Mouse (Mus musculus) kidney, embryonic 14.5 days (tissue): ENCODE measurements around the gene Sgk1. TPM values are rescaled to one million over a fixed set of nuclear protein-coding genes. Genes with fewer than 3 reads are reported as not detected.
"Not testable (repeated sequence)": the region's sequence is repeated elsewhere in the genome, so short reads cannot be mapped to it uniquely, and the experiment has no call there.

Experiments used
- ATAC-seq: fragments of 200-750 bp; cut with Nextera tagmentation; 2 replicates; pipeline ENCODE4 v1.8.0; 2017; ENCODE audit warnings: moderate number of reproducible peaks, mild to moderate bottlenecking, moderate TSS enrichment, moderate library complexity; ENCODE audit not compliant: low FRiP score, low TSS enrichment
- H3K27ac ChIP-seq: fragments of 300-500 bp; sonication (generic); 2 replicates; pipeline ENCODE4 v1.5.1; 2014; ENCODE audit warnings: low read depth, mild to moderate bottlenecking, low read length, moderate library complexity, mixed read lengths
- H3K27me3 ChIP-seq: fragments of 300-500 bp; sonication (generic); 2 replicates; pipeline ENCODE4 v1.6.1; 2014; ENCODE audit warnings: mild to moderate bottlenecking, low read length; ENCODE audit not compliant: control insufficient read depth, insufficient read depth
- H3K36me3 ChIP-seq: fragments of 300-500 bp; sonication (generic); 2 replicates; pipeline ENCODE4 v1.6.1; 2014; ENCODE audit warnings: low read length, mixed read lengths; ENCODE audit not compliant: control insufficient read depth, insufficient read depth
- H3K4me1 ChIP-seq: fragments of 300-500 bp; sonication (generic); 2 replicates; pipeline ENCODE4 v1.6.1; 2014; ENCODE audit warnings: low read length, mixed read lengths; ENCODE audit not compliant: control insufficient read depth, insufficient read depth
- H3K4me2 ChIP-seq: fragments of 300-500 bp; sonication (generic); replicated peaks from 2 replicates; pipeline ENCODE4 v1.6.1; 2014; ENCODE audit warnings: low read depth, mild to moderate bottlenecking, low read length
- H3K4me3 ChIP-seq: fragments of 300-500 bp; sonication (generic); 2 replicates; pipeline ENCODE4 v1.5.1; 2014; ENCODE audit warnings: mild to moderate bottlenecking, low read length
- H3K9ac ChIP-seq: fragments of 300-500 bp; sonication (generic); 2 replicates; pipeline ENCODE4 v1.6.1; 2014; ENCODE audit warnings: low read depth, mild to moderate bottlenecking, low read length, moderate library complexity
- H3K9me3 ChIP-seq: fragments of 300-500 bp; sonication (generic); 2 replicates; pipeline ENCODE4 v1.6.1; 2016; ENCODE audit warnings: low read length; ENCODE audit not compliant: control insufficient read depth
- WGBS: fragments of 180-500 bp; shearing (Covaris S2); extraction: QIAGEN DNeasy Blood & Tissue Kit; methylation state at CpG from one replicate; pipeline ENCODE4 v1.1.7; 2014; 5-methylcytosine and 5-hydroxymethylcytosine counted together
- polyA plus RNA-seq: library from polyadenylated mRNA; unstranded; fragments of >200 nt; fragmentation: Nextera tagmentation; extraction: Ambion mirVana; gene quantifications from 2 replicates; pipeline ENCODE4 v1.2.1, GENCODE M21; 2014

The Sgk1 gene
- polyA plus RNA-seq, 1 experiment from 2014 or later, result 52.1 TPM

DNA sequence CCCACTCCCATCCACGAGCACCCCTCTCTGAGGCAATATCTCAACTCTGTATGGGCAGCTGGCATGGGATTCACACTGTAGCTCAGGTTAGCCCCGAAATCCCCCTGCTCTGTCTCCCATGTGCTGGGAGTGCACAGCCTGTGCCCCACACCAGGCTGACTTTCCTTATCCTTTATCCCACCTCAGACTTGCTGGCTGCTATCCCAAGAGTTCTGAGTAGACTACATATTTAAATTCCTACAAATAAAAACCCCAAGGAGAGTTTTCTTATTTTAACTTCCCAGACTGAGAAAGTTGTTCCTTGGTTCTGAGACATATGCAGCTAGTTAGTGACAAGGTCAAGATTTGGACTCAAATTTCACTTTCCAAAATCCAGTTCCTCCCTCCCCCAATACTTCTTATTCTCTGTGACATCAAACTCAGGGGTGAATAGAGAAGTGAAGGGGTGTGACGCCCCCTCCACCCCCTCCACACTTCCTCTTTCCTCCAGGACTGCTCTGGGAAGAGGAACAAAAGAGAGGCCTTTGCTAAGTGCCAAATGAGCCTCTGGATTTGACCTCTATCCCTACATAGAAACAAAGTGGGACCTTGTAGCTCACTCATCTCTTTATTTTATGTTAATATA lies 7.3 kb downstream of the Sgk1 start:
- ATAC-seq, result no peak
- Histone ChIP-seq H3K4me3 (no peak overlapping the region), H3K4me2 (no peak overlapping the region), H3K36me3 (no peaks in the 10 kb centered on the region), H3K27ac (no peak overlapping the region), H3K27me3 (no peaks in the 10 kb centered on the region), H3K4me1 (no peaks in the 10 kb centered on the region), H3K9ac (no peak overlapping the region), H3K9me3 (no peaks in the 10 kb centered on the region)
- 65% methylated on average over 3 of the region's 3 CpGs for WGBS

DNA sequence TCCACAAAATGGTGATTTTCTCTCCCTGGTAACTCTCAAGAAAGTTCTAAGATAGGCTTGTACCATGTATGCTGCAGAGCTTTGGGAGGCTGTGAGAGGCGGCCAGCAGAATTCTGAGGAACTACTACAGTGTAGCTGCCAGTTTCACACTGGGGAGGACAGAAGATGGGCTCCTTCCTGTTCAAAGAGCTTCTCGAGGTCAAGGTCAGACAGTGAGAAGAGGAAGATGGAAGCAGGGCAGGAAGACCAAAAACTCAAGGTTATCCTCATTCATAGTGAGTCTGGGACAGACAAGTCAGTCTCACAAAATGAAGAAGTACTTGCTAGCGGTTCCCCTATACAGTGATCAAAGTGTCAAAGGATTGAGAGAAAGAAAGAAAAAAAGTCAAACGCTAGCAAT lies 8.3 kb downstream of the Sgk1 start:
- Histone ChIP-seq H3K4me2 (no peak overlapping the region), H3K4me1 (no peaks in the 10 kb centered on the region), H3K4me3 (no peak overlapping the region), H3K36me3 (no peaks in the 10 kb centered on the region), H3K9ac (no peak overlapping the region), H3K9me3 (no peaks in the 10 kb centered on the region), H3K27me3 (no peaks in the 10 kb centered on the region), H3K27ac (no peak overlapping the region)
- ATAC-seq, result no peak
- 86% methylated on average over 4 of the region's 4 CpGs for WGBS

DNA sequence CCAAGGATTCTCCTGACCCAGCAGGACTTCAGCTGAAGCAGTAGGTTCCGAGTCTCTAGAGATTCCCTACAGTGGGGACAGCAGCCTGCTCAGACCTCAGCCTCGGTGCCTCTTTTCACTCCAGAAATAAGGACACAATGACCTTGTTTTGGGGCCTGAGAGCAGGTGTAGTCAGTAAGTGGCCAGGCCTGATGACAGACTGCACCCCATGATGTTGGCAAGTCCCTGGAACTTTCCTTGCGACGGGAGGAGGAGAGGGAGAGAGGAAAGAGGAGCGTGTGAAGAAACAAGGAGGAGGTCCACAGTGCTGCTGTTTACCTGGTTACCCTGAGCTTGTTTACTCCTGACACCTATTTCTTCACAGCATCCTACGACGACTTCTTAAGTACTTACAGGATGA lies 9.5 kb downstream of the Sgk1 start:
- Histone ChIP-seq H3K4me1 (no peaks in the 10 kb centered on the region), H3K36me3 (no peaks in the 10 kb centered on the region), H3K9me3 (no peaks in the 10 kb centered on the region), H3K4me3 (no peak overlapping the region), H3K27me3 (no peaks in the 10 kb centered on the region), H3K27ac (no peak overlapping the region), H3K4me2 (no peak overlapping the region), H3K9ac (no peak overlapping the region)
- WGBS, result 64% methylated on average over 7 of the region's 7 CpGs
- no peak for ATAC-seq

DNA sequence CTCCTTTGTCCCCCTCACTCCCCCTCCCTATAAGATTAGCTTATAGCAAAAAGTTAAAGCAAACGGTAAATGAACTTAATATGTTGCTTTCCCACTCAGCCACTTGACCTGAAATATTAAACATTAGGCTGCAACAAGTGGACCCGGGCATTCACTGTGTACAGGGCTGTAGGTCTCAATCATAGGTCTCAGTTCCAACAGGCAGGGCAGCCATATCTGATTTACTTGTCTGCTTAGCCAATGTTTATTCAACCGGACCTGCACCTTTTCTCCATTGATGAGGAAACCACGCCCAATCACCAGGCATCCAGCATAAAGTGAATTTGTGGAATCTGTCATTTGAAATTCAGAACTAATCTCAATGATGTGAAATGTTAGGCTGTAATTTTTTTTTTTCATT lies 10.1 kb downstream of the Sgk1 start:
- WGBS, result 78% methylated on average over 4 of the region's 4 CpGs
- Histone ChIP-seq H3K4me2 (no peak overlapping the region), H3K4me1 (no peaks in the 10 kb centered on the region), H3K27ac (no peak overlapping the region), H3K4me3 (no peak overlapping the region), H3K9me3 (no peaks in the 10 kb centered on the region), H3K27me3 (no peaks in the 10 kb centered on the region), H3K9ac (no peak overlapping the region), H3K36me3 (no peaks in the 10 kb centered on the region)
- ATAC-seq, result no peak

DNA sequence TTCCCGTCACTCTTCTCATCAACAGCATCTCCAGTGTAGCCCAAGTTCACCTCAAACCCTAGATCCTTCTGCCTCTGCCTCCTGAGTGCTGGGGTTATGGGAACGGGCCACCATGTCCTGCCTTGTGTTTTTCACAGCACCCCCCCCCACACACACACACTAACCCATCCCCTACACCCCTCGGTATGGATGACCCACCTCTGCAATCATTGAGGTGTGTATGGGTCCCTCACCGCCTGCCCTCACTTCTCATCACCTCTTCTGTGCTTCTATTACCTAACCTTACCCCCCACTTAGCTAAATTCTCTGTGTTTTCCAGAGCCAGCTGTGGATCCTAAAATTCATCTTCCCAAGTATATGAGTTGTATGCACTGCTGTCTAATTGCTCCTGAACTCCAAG lies 16.4 kb downstream of the Sgk1 start:
- H3K9ac ChIP-seq, result no peak overlapping the region
- no peaks in the 10 kb centered on the region for H3K27me3 ChIP-seq
- 89% methylated on average over 4 of the region's 4 CpGs for WGBS
- no peak overlapping the region for H3K27ac ChIP-seq
- no peaks in the 10 kb centered on the region for H3K36me3 ChIP-seq
- H3K4me3 ChIP-seq, result no peak overlapping the region
- no peak overlapping the region for H3K4me2 ChIP-seq
- no peak for ATAC-seq
- H3K4me1 ChIP-seq, result no peaks in the 10 kb centered on the region
- no peaks in the 10 kb centered on the region for H3K9me3 ChIP-seq

DNA sequence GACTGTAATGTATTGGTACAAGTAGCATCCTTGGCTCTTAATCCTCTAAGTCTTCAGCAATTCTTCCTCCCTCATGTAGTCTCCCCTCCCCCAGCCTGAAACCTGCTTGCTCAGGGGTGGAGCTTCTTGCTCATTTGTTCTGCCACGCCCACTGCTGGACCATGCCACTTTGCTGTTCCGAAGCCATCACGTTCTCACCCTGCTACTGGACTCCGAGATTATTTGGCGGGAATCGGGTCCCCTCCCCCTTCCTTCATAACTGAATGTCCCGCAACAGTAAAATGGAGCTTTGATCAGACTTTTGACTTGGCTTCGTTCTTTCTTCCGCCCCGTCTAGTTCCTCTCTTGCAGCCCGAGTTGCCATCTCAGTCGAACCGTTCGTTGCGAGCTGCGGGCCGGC lies 16.9 kb downstream of the Sgk1 start:
- not testable (repeated sequence) for H3K4me2 ChIP-seq, H3K27ac ChIP-seq, ATAC-seq, H3K9me3 ChIP-seq, H3K9ac ChIP-seq, H3K4me1 ChIP-seq, H3K27me3 ChIP-seq, H3K36me3 ChIP-seq, H3K4me3 ChIP-seq
- 90% methylated on average over 17 of the region's 17 CpGs for WGBS

DNA sequence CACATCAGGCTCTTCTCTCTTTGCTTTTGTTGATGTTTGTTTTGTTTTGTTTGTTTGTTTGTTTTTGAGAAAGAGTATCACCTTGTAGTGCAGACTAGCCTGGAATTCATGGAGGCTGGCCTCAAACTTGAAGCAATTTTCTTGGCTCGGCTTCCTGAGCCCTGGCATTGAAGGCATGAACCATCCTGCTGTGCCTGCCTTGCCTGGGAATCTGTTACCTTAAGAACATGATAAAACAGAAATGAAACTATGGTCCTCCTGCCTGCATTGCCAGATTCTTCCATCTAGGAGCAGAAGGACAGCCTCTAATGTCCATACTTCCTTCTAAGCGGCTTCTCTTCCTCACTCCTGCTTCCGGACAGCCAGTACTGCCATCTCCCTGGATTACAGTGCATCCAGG lies 17.4 kb downstream of the Sgk1 start:
- no peaks in the 10 kb centered on the region for H3K4me1 ChIP-seq
- no peak overlapping the region for H3K4me3 ChIP-seq
- no peak overlapping the region for H3K9ac ChIP-seq
- WGBS, result 91% methylated on average over 3 of the region's 3 CpGs
- ATAC-seq, result no peak
- H3K4me2 ChIP-seq, result no peak overlapping the region
- H3K9me3 ChIP-seq, result no peaks in the 10 kb centered on the region
- H3K36me3 ChIP-seq, result no peaks in the 10 kb centered on the region
- no peak overlapping the region for H3K27ac ChIP-seq
- H3K27me3 ChIP-seq, result no peaks in the 10 kb centered on the region

DNA sequence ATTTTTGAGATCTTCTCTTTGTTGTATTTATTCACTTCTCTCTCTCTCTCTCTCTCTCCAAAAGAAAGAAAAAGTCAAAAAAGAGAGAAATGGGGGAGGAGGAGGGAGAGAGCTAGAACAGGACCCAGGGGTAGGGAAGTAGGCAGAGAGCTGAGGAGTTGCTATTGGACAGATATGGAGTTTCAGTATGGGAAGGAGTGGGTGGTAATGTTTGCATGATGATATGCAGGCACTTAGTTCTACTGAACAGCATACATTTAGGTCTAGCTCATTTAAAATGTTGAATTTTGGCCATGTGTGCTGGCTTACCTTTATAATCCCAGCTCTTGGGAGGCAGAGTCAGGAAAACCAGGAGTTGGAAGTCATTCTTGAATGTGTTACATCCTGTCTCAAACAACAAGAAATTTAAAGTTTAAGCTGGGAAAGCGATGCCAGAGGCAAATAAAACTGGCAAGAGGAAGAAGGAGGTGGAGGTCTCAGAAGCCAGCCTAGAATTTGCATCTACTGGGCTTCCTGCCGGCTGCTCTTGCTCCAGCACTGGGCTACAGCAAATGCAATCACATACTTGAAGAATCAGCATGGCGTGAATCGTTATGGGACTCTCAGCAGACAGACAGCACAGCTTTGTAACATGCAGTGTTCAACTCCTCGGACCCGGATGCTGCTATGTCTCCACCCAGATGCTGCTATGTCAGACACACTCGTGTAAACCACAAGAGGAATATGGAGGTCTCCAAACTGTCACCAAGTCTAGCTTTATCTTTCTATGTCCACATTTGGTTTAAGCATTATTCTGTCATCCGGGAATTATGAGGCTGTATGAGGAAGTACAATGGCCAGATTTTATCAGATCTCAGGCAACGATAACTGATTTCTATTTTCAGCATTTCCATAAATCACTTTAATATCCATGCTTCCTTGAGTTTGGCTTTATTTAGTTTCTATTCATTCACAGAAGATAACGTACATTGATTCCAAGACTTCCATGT lies 20.5 kb downstream of the Sgk1 start:
- no peaks in the 10 kb centered on the region for H3K4me1 ChIP-seq
- no peaks in the 10 kb centered on the region for H3K27me3 ChIP-seq
- WGBS, result 72% methylated on average over 10 of the region's 10 CpGs
- ATAC-seq, result no peak
- H3K27ac ChIP-seq, result no peak overlapping the region
- no peaks in the 10 kb centered on the region for H3K9me3 ChIP-seq
- H3K36me3 ChIP-seq, result no peaks in the 10 kb centered on the region
- H3K4me3 ChIP-seq, result no peak overlapping the region
- H3K4me2 ChIP-seq, result no peak overlapping the region
- no peak overlapping the region for H3K9ac ChIP-seq

DNA sequence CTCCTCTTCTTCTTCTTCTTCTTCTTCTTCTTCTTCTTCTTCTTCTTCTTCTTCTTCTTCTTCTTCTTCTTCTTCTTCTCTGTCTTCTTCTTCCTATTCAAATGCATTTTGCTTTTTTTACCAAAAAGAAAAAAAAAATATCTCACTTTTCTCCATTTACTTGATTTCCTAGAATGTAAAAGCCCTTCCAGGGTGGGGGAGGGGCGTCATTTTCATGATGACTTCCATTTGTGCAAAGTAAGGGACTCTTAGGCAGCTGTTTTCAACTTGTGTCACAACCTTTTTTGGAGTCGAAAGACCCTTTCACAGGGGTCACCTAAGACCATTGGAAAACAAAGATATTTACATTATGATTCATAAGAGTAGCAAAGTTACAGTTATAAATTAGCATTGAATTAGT lies 22.2 kb downstream of the Sgk1 start:
- H3K4me3 ChIP-seq, result no peak overlapping the region
- no peak for ATAC-seq
- H3K27me3 ChIP-seq, result no peaks in the 10 kb centered on the region
- H3K4me1 ChIP-seq, result no peaks in the 10 kb centered on the region
- no peaks in the 10 kb centered on the region for H3K36me3 ChIP-seq
- H3K9me3 ChIP-seq, result no peaks in the 10 kb centered on the region
- H3K9ac ChIP-seq, result no peak overlapping the region
- no peak overlapping the region for H3K4me2 ChIP-seq
- no peak overlapping the region for H3K27ac ChIP-seq
- 63% methylated on average over 2 of the region's 2 CpGs for WGBS
